Comparison of ENCODE assay signal across 26 mouse cellular contexts in the genomic region with DNA sequence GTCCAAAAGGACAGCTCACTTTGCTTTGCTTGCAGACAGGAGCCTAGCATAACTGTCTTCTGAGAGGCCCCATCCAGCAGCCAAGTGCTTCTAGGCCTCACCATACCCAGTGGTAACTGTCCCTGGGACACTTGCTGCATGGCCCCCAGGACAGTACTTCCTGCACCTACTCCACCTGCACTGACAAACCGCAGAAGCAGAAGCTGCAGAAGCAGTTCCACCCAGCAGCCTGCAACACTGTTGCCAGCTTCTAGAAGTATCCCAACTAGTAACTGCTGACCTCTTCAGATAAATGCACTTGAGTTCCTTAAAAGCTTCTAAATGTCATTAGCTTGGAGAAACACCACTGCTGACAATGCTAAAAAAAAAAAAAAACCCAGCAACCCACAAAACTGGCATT. TPM values are rescaled to one million over a fixed set of nuclear protein-coding genes. Genes with fewer than 3 reads are reported as not detected.
DNase-seq lines count a peak whose midpoint lies in the region; TF ChIP-seq lines count a peak whose summit lies in the region.
"Had no signal": no experiment of that assay in that cellular context is flagged by ENCODE, and none has a peak within 500 bp of the region (broad histone marks: within the 10 kb centered on the region; RNA-seq: fewer than 3 reads in every experiment).

No protein-coding gene starts in this region.

- no peak for TF ChIP-seq RAD21 in MEL (IDR thresholded peaks at IDR 0.05; ENCODE audit: low read depth, low read length)

- H3K4me1 ChIP-seq in cerebellum, adult 2 months (ENCODE audit: control insufficient read depth, insufficient read depth, low read length): peaks cover 18% of the 10 kb centered on the region
- H3K4me1 ChIP-seq in MEL (ENCODE audit: control insufficient read depth in 1 of 2, insufficient read depth in 2 of 2, low read length in 2 of 2): no peaks in the 10 kb centered on the region
- H3K4me1 ChIP-seq: heart, embryonic 15.5 days; liver, embryonic 13.5 days; neural tube, embryonic 12.5 days had no signal

- 84% methylated on average over 1 of the region's 1 CpGs for WGBS in cerebellum, adult 2 months

- DNase-seq in cerebellum, adult 2 months: no peak
- DNase-seq in cerebellum, postnatal 25 days: no peak
- peak; percentile 12 to 40 for DNase-seq in heart, adult 9 months (ENCODE audit: low spot score in 2 of 2)
- no peak for DNase-seq in heart, postnatal 4 days
- peak; percentile 39 for DNase-seq in testis, postnatal 14 days (ENCODE audit: low spot score)
- no peak for DNase-seq in testis, postnatal 10 days (ENCODE audit: low spot score)
- DNase-seq in MEL (ENCODE audit: low read depth, low spot score): peak; percentile 64
- DNase-seq in neural tube, embryonic 10.5 days (ENCODE audit: extremely low spot score, low spot score): no peak
- DNase-seq: adrenal gland, postnatal 10 days; cerebellum, adult 11-12 months; cerebellum, postnatal 10 days; heart, postnatal 36 days; kidney, adult 9 months; kidney, postnatal 10 days; liver, embryonic 13.5 days; lung, embryonic 14.5 days; right cerebral cortex, adult 18-20 months had no signal

- no peak overlapping the region for H3K9ac ChIP-seq in MEL (ENCODE audit: control insufficient read depth, low read depth, low read length, poor library complexity, severe bottlenecking)
- H3K9ac ChIP-seq: forebrain, postnatal 0 days; heart, embryonic 15.5 days; hindbrain, embryonic 13.5 days; liver, embryonic 13.5 days; lung, embryonic 14.5 days; neural tube, embryonic 12.5 days had no signal

- TF ChIP-seq CTCF in cerebellum, adult 2 months (IDR thresholded peaks at IDR 0.05; ENCODE audit: borderline replicate concordance, insufficient read depth, low read depth, low read length): no peak
- no peak for TF ChIP-seq CTCF in MEL (IDR thresholded peaks at IDR 0.05 in 2 of 3, conservative IDR thresholded peaks at IDR 0.05 in 1 of 3; ENCODE audit: control insufficient read depth in 1 of 3, insufficient read depth in 1 of 3, low read depth in 2 of 3, low read length in 3 of 3, poor library complexity in 1 of 3, severe bottlenecking in 1 of 3)

- no peaks in the 10 kb centered on the region for H3K9me3 ChIP-seq in MEL (replicated peaks; ENCODE audit: insufficient read depth, low read length)
- H3K9me3 ChIP-seq: G1E; heart, embryonic 15.5 days; hindbrain, embryonic 13.5 days; liver, embryonic 13.5 days; neural tube, embryonic 12.5 days had no signal

- H3K36me3 ChIP-seq in MEL (ENCODE audit: control insufficient read depth in 1 of 2, insufficient read depth in 2 of 2, low read length in 2 of 2): peaks cover 3 to 11% of the 10 kb centered on the region in 2 experiments; a peak in 3 of 4 replicates

- peak; percentile 43 to 49; a peak in 3 of 4 replicates for TF ChIP-seq EP300 in MEL (IDR thresholded peaks at IDR 0.05; ENCODE audit: low read depth in 1 of 2, low read length in 2 of 2)

- no peaks in the 10 kb centered on the region for H3K27me3 ChIP-seq in cerebellum, adult 2 months (ENCODE audit: control insufficient read depth, insufficient read depth, low read length)
- no peaks in the 10 kb centered on the region for H3K27me3 ChIP-seq in MEL (ENCODE audit: control insufficient read depth in 1 of 2, insufficient read depth in 2 of 2, low read length in 2 of 2)
- H3K27me3 ChIP-seq: heart, embryonic 15.5 days; hindbrain, embryonic 13.5 days; liver, embryonic 13.5 days; neural tube, embryonic 12.5 days; Patski had no signal

- no peaks in the 10 kb centered on the region for H3K79me2 ChIP-seq in MEL (ENCODE audit: control insufficient read depth, insufficient read depth, low read length, poor library complexity)

- 0 out of 2 replicates have a peak overlapping the region, but pooled peaks have one; percentile 48 for H3K27ac ChIP-seq in cerebellum, adult 2 months (ENCODE audit: insufficient read depth, low read length)
- no peak overlapping the region; the same call in 1 of the 2 replicates for H3K27ac ChIP-seq in MEL (ENCODE audit: control insufficient read depth, low read depth, low read length)
- H3K27ac ChIP-seq: heart, embryonic 15.5 days; liver, embryonic 13.5 days; neural tube, embryonic 12.5 days; stomach, postnatal 0 days had no signal

- H3K4me3 ChIP-seq in cerebellum, adult 2 months (replicated peaks; ENCODE audit: insufficient read depth, low read depth, low read length): no peak overlapping the region
- H3K4me3 ChIP-seq in MEL (ENCODE audit: control insufficient read depth in 1 of 2, insufficient read depth in 1 of 2, low read depth in 2 of 2, low read length in 2 of 2): no peak overlapping the region
- H3K4me3 ChIP-seq: erythroblast, embryonic 14.5 days; heart, embryonic 15.5 days; hindbrain, embryonic 13.5 days; liver, embryonic 13.5 days; neural tube, embryonic 12.5 days had no signal

- no peak for TF ChIP-seq POLR2A in cerebellum, adult 2 months (IDR thresholded peaks at IDR 0.05; ENCODE audit: borderline replicate concordance, insufficient read depth, low read length)
- TF ChIP-seq POLR2A in MEL (IDR thresholded peaks at IDR 0.05; ENCODE audit: control insufficient read depth in 1 of 2, insufficient read depth in 1 of 2, low read depth in 1 of 2, low read length in 2 of 2, poor library complexity in 1 of 2): no peak

TF ChIP-seq in MEL, 35 proteins besides CTCF, POLR2A, EP300 and RAD21:
- TF ChIP-seq USF1 (IDR thresholded peaks at IDR 0.05; ENCODE audit: low read depth, low read length) (no peak), SIN3A (IDR thresholded peaks at IDR 0.05; ENCODE audit: low read length) (0 out of 2 replicates have a peak, but pooled peaks have one; percentile 21), ZC3H11A (IDR thresholded peaks at IDR 0.05; ENCODE audit: low read depth, low read length) (no peak), ZNF384 (IDR thresholded peaks at IDR 0.05; ENCODE audit: low read depth, low read length) (peak; percentile 78), TAL1 (IDR thresholded peaks at IDR 0.05; ENCODE audit: low read length) (no peak), E2F4 (IDR thresholded peaks at IDR 0.05; ENCODE audit: borderline replicate concordance, low read depth, low read length) (no peak), POLR2AphosphoS5 (IDR thresholded peaks at IDR 0.05; ENCODE audit: borderline replicate concordance, low read depth, low read length) (no peak), MXI1 (IDR thresholded peaks at IDR 0.05; ENCODE audit: low read depth, low read length) (no peak), MAFK (IDR thresholded peaks at IDR 0.05; ENCODE audit: borderline replicate concordance, low read depth, low read length) (no peak), CHD1 (IDR thresholded peaks at IDR 0.05; ENCODE audit: low read depth, low read length) (no peak), MAX (IDR thresholded peaks at IDR 0.05; ENCODE audit: low read length) (no peak), HCFC1 (IDR thresholded peaks at IDR 0.05; ENCODE audit: low read depth, low read length) (no peak)

RNA-seq across cellular contexts. Expression of gene Ccdc96, which starts 30.7 kb away (rescaled TPM):
- 1.0 and 1.4 TPM in 2 replicates for polyA plus RNA-seq in cerebellum, adult 2 months (2012; rRNA removed)
- under 1 TPM; 0.19 to 0.23 TPM for total RNA-seq in heart, postnatal 4 days (2021)
- total RNA-seq in MEL (2012; rRNA removed): 0.23 and 0.31 TPM in 2 replicates
- under 1 TPM in 1 of 2 experiments, not detected in 1; 0.64 TPM for polyA plus RNA-seq in MEL (2012; ENCODE audit: insufficient read depth in 1 of 2, insufficient read length in 2 of 2, low read depth in 1 of 2, low replicate concordance in 2 of 2, missing spikeins in 1 of 2)
- total RNA-seq: granulocyte monocyte progenitor cell, adult 5-6 weeks had no signal

RNA-seq across cellular contexts. Expression of gene Tada2b, which starts 31.0 kb away (rescaled TPM):
- polyA plus RNA-seq in cerebellum, adult 2 months (2012; rRNA removed): 18.6 and 19.2 TPM in 2 replicates
- total RNA-seq in heart, postnatal 4 days (2021): 10 to 100 TPM; 18.9 to 21.3 TPM
- 8.9 and 9.6 TPM in 2 replicates for total RNA-seq in MEL (2012; rRNA removed)
- polyA plus RNA-seq in MEL (2012; ENCODE audit: insufficient read depth in 1 of 2, insufficient read length in 2 of 2, low read depth in 1 of 2, low replicate concordance in 2 of 2, missing spikeins in 1 of 2): 10 to 100 TPM in 1 of 2 experiments, not detected in 1; 24.9 TPM

RNA-seq across cellular contexts. Expression of gene Grpel1, which starts 50.3 kb away (rescaled TPM):
- polyA plus RNA-seq in cerebellum, adult 2 months (2012; rRNA removed): 25.8 and 27.3 TPM in 2 replicates
- total RNA-seq in heart, postnatal 4 days (2021): 10 to 100 TPM; 58.3 to 61.5 TPM
- total RNA-seq in MEL (2012; rRNA removed): 68.0 and 75.7 TPM in 2 replicates
- 10 to 100 TPM; 41.1 to 87.4 TPM for polyA plus RNA-seq in MEL (2012; ENCODE audit: insufficient read depth in 1 of 2, insufficient read length in 2 of 2, low read depth in 1 of 2, low replicate concordance in 2 of 2, missing spikeins in 1 of 2)

Comparison
In these comparisons a context has a peak if more than half of its experiments do, and no peak if none do; other contexts are left out.
1. DNase-seq: peak in heart, adult 9 months (2 of 2), testis, postnatal 14 days (single experiment) and MEL (single experiment); none in cerebellum, adult 2 months (0 of 2), cerebellum, postnatal 25 days (0 of 2), heart, postnatal 4 days (single experiment), testis, postnatal 10 days (single experiment) and neural tube, embryonic 10.5 days (single experiment).